Mouse (Mus musculus): ENCODE results near the gene Pmfbp1. TPM values are rescaled to one million over a fixed set of nuclear protein-coding genes. Genes with fewer than 3 reads are reported as not detected.

Gene Pmfbp1
- polyA plus RNA-seq (2015; fragmentation: Nextera tagmentation; extraction: Ambion mirVana), result 0.06 TPM in 1 of 2 replicates, not detected in the other

DNA sequence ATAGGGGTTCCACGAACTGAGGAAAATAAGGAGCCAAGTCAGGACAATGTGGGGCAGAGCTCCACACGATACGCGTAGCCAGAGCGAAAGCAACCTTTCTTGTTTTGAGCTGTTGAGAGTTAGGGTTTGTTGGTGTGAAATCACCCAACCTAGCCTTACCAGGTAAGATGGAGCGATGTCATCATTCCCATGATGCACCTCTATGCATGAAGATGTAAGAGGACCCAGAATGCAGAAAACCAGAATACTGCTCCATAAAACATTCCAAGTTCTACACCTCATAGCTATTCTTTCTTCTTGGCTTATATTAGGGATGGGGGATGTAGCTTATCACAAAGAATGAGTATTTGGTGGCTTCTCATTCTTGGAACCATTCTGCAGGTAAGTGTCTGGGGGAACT, at the start of gene Pmfbp1:
TSS of gene Pmfbp1 (plus strand) at position 301 of the 400 bp plus-strand sequence.

DNA sequence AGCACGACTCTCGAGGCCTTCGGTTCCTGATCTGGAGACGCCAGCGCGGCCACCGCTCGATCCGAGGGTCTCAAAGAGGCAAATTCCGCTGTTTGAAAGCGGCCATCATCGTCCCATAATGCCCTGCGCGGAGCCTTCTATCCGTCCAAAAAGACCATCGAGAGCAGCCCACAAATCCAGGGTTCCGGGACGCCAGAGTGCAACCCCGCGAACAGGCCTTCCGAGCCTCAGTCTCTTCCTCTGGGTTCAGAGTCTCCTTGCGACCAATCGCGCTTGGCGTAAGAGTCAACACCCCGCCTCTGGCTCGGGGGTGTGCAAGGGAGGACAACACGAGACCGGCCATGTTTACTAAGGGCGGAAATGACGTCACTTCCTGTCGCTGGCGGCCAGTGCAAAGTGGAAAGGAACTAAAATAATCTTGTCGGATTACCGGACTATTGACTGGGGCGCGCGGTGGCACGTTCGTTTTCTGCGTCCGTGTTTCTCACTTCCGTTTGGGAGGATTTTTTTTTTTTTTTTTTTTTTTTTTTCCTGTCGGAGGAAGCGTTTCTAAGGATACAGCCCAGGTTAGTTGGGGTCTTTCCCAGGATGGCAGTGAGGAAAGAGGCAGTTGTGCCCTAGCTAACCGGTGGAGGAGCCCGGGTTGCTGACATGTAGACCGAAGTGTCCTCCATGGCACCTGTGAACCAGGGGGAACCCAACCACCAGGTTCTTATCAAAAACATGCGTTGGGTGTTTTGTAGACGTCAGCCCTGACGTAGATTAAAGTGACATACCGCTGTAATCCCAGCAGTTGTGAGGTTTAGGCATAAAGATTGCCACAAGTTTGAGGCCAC, 71.9 kb downstream of the Pmfbp1 start, which contains the start of the genes Dhx38 and Txnl4b:
TSS of gene Dhx38 (minus strand) at position 364 of the 836 bp plus-strand sequence.
TSS of gene Txnl4b (plus strand) at position 395 of the 836 bp plus-strand sequence.

DNA sequence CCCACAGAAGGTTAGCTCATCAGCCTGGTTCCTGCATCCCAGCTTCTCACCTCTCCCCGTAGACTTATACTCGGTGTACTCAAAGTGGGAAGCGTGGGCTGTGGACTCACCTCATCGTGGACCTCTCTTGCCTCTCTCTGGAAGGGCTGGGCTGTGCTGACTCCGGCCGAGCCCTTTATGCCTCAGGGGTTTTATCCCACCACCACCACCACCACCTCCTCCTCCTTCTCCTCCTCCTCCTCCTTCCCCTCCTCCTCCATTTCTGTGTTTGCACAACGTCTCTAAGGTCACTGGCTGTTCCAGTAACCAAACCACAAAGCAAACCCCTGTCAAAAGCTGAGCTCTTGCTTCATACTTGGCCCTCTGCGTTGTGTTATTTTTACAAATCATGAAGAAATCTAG, 85.1 kb downstream of the Pmfbp1 start, which contains the start of gene Hp:
TSS of gene Hp (minus strand) at position 273 of the 402 bp plus-strand sequence.

Other genes starting within 250 kb of the Pmfbp1 start
- 7.2 and 9.9 TPM in 2 replicates for gene Dhx38, start 71.8 kb downstream of the Pmfbp1 start, polyA plus RNA-seq (2015; fragmentation: Nextera tagmentation; extraction: Ambion mirVana)
- gene Txnl4b, start 71.9 kb downstream of the Pmfbp1 start, polyA plus RNA-seq (2015; fragmentation: Nextera tagmentation; extraction: Ambion mirVana), result 28.6 and 31.2 TPM in 2 replicates
- 90.6 and 126 TPM in 2 replicates for gene Hp, start 85.1 kb downstream of the Pmfbp1 start, polyA plus RNA-seq (2015; fragmentation: Nextera tagmentation; extraction: Ambion mirVana)
- gene Dhodh, start 114.6 kb downstream of the Pmfbp1 start, polyA plus RNA-seq (2015; fragmentation: Nextera tagmentation; extraction: Ambion mirVana), result 24.7 and 30.4 TPM in 2 replicates
- 0.07 and 0.13 TPM in 2 replicates for gene Pkd1l3, start 120.5 kb downstream of the Pmfbp1 start, polyA plus RNA-seq (2015; fragmentation: Nextera tagmentation; extraction: Ambion mirVana)
- 73.8 and 96.9 TPM in 2 replicates for gene Ist1, start 199.2 kb downstream of the Pmfbp1 start, polyA plus RNA-seq (2015; fragmentation: Nextera tagmentation; extraction: Ambion mirVana)
- gene Zfp821, start 211.5 kb downstream of the Pmfbp1 start, polyA plus RNA-seq (2015; fragmentation: Nextera tagmentation; extraction: Ambion mirVana), result 13.9 and 16.6 TPM in 2 replicates
- gene Atxn1l, start 243.7 kb downstream of the Pmfbp1 start, polyA plus RNA-seq (2015; fragmentation: Nextera tagmentation; extraction: Ambion mirVana), result 2.3 and 3.5 TPM in 2 replicates

Data from adrenal gland, postnatal 0 days (tissue).